In genomic region chr15:40124211-40124953, GRCm38 (mm10) we compare ENCODE assay signal across 18 mouse cellular contexts. TPM values are rescaled to one million over a fixed set of nuclear protein-coding genes. Genes with fewer than 3 reads are reported as not detected.
DNase-seq lines count a peak whose midpoint lies in the region; ATAC-seq and TF ChIP-seq lines count a peak whose summit lies in the region.
"Had no signal": no experiment of that assay in that cellular context is flagged by ENCODE, and none has a peak within 500 bp of the region (broad histone marks: within the 10 kb centered on the region; RNA-seq: fewer than 3 reads in every experiment).

No protein-coding gene starts in this region.

- no peaks in the 10 kb centered on the region for H3K9me3 ChIP-seq in heart, embryonic 12.5 days (replicated peaks)
- H3K9me3 ChIP-seq in midbrain, postnatal 0 days (ENCODE audit: low read length) = no peaks in the 10 kb centered on the region
- H3K9me3 ChIP-seq in midbrain, embryonic 15.5 days = no peaks in the 10 kb centered on the region
- no peaks in the 10 kb centered on the region for H3K9me3 ChIP-seq in hindbrain, embryonic 11.5 days (ENCODE audit: control insufficient read depth, low read length)
- H3K9me3 ChIP-seq: embryonic facial prominence, embryonic 13.5 days; kidney, embryonic 15.5 days; liver, embryonic 12.5 days; midbrain, embryonic 10.5 days had no signal

- no peaks in the 10 kb centered on the region for H3K27me3 ChIP-seq in heart, embryonic 12.5 days (replicated peaks)
- H3K27me3 ChIP-seq in midbrain, postnatal 0 days (ENCODE audit: insufficient read depth, low read length) = no peaks in the 10 kb centered on the region
- no peaks in the 10 kb centered on the region for H3K27me3 ChIP-seq in midbrain, embryonic 15.5 days (replicated peaks)
- no peaks in the 10 kb centered on the region for H3K27me3 ChIP-seq in hindbrain, embryonic 11.5 days (ENCODE audit: control insufficient read depth, insufficient read depth, low read length)
- H3K27me3 ChIP-seq: embryonic facial prominence, embryonic 13.5 days; kidney, embryonic 15.5 days; liver, embryonic 12.5 days had no signal

- H3K36me3 ChIP-seq in heart, embryonic 12.5 days = no peaks in the 10 kb centered on the region
- no peaks in the 10 kb centered on the region for H3K36me3 ChIP-seq in midbrain, postnatal 0 days (ENCODE audit: insufficient read depth, low read length)
- H3K36me3 ChIP-seq in midbrain, embryonic 15.5 days (replicated peaks) = no peaks in the 10 kb centered on the region
- H3K36me3 ChIP-seq in hindbrain, embryonic 11.5 days (ENCODE audit: control insufficient read depth, insufficient read depth, low read length) = no peaks in the 10 kb centered on the region
- H3K36me3 ChIP-seq: embryonic facial prominence, embryonic 13.5 days; kidney, embryonic 15.5 days; liver, embryonic 12.5 days; midbrain, embryonic 10.5 days had no signal

- no peak for ATAC-seq in heart, embryonic 12.5 days (ENCODE audit: insufficient number of reproducible peaks, low FRiP score)
- ATAC-seq in midbrain, postnatal 0 days (ENCODE audit: low FRiP score) = no peak
- ATAC-seq in midbrain, embryonic 15.5 days (replicated peaks) = no peak
- ATAC-seq in hindbrain, embryonic 11.5 days (ENCODE audit: low FRiP score) = peak; percentile 54; the same call in 1 of the 2 replicates
- ATAC-seq: forebrain, embryonic 14.5 days; liver, embryonic 12.5 days had no signal

- no peak overlapping the region for H3K9ac ChIP-seq in heart, embryonic 12.5 days
- H3K9ac ChIP-seq in midbrain, postnatal 0 days (replicated peaks; ENCODE audit: low read length, poor library complexity, severe bottlenecking) = no peak overlapping the region
- no peak overlapping the region for H3K9ac ChIP-seq in midbrain, embryonic 15.5 days
- H3K9ac ChIP-seq in hindbrain, embryonic 11.5 days (ENCODE audit: low read depth, low read length) = no peak overlapping the region
- H3K9ac ChIP-seq: embryonic facial prominence, embryonic 13.5 days; kidney, embryonic 15.5 days; liver, embryonic 12.5 days had no signal

- H3K4me2 ChIP-seq in heart, embryonic 12.5 days = no peak overlapping the region
- H3K4me2 ChIP-seq in midbrain, postnatal 0 days (ENCODE audit: low read depth, low read length, poor library complexity, severe bottlenecking) = no peak overlapping the region
- H3K4me2 ChIP-seq in midbrain, embryonic 15.5 days = no peak overlapping the region
- H3K4me2 ChIP-seq in hindbrain, embryonic 11.5 days (replicated peaks; ENCODE audit: low read depth, low read length) = no peak overlapping the region
- H3K4me2 ChIP-seq: embryonic facial prominence, embryonic 13.5 days; kidney, embryonic 15.5 days; liver, embryonic 12.5 days had no signal

- H3K4me1 ChIP-seq in heart, embryonic 12.5 days (replicated peaks) = peaks cover 15% of the 10 kb centered on the region
- H3K4me1 ChIP-seq in midbrain, postnatal 0 days (ENCODE audit: insufficient read depth, low read length) = no peaks in the 10 kb centered on the region
- H3K4me1 ChIP-seq in midbrain, embryonic 15.5 days = no peaks in the 10 kb centered on the region
- no peaks in the 10 kb centered on the region for H3K4me1 ChIP-seq in hindbrain, embryonic 11.5 days (replicated peaks; ENCODE audit: control insufficient read depth, insufficient read depth, low read length)
- H3K4me1 ChIP-seq: embryonic facial prominence, embryonic 13.5 days; kidney, embryonic 15.5 days; liver, embryonic 12.5 days; midbrain, embryonic 10.5 days had no signal

- H3K4me3 ChIP-seq in heart, embryonic 12.5 days = no peak overlapping the region
- no peak overlapping the region for H3K4me3 ChIP-seq in midbrain, postnatal 0 days (ENCODE audit: low read depth, low read length)
- H3K4me3 ChIP-seq in midbrain, embryonic 15.5 days = no peak overlapping the region
- no peak overlapping the region for H3K4me3 ChIP-seq in hindbrain, embryonic 11.5 days (ENCODE audit: low read depth, low read length)
- H3K4me3 ChIP-seq: embryonic facial prominence, embryonic 13.5 days; kidney, embryonic 15.5 days; left cerebral cortex, adult 2 months; liver, embryonic 12.5 days; midbrain, embryonic 10.5 days had no signal

- no peak overlapping the region for H3K27ac ChIP-seq in heart, embryonic 12.5 days (ENCODE audit: poor library complexity, severe bottlenecking)
- H3K27ac ChIP-seq in midbrain, postnatal 0 days (ENCODE audit: low read depth, low read length) = no peak overlapping the region
- H3K27ac ChIP-seq in midbrain, embryonic 15.5 days = no peak overlapping the region
- no peak overlapping the region for H3K27ac ChIP-seq in hindbrain, embryonic 11.5 days (ENCODE audit: low read depth, low read length)
- H3K27ac ChIP-seq: embryonic facial prominence, embryonic 13.5 days; kidney, embryonic 15.5 days; left cerebral cortex, adult 2 months; liver, embryonic 12.5 days; midbrain, embryonic 10.5 days had no signal

- 63% methylated on average over 9 of the region's 9 CpGs for WGBS in heart, embryonic 12.5 days
- 72% methylated on average over 9 of the region's 9 CpGs for WGBS in midbrain, postnatal 0 days
- WGBS in midbrain, embryonic 15.5 days = 70% methylated on average over 9 of the region's 9 CpGs
- 65% methylated on average over 9 of the region's 9 CpGs for WGBS in hindbrain, embryonic 11.5 days

- peak; percentile 97 for DNase-seq in heart, adult 11 months
- peak; percentile 71 for DNase-seq in midbrain, postnatal 0 days (ENCODE audit: low spot score)
- DNase-seq in hindbrain, embryonic 11.5 days (ENCODE audit: low spot score) = peak; percentile 39
- peak; percentile 27 for DNase-seq in retina, postnatal 1 day
- DNase-seq in ovary, postnatal 36 days (ENCODE audit: low spot score) = no peak
- DNase-seq in adrenal gland, postnatal 25 days = no peak
- DNase-seq: adrenal gland, adult 8-10 months; cerebellum, adult 11-12 months; thymus, postnatal 36 days had no signal

- no peak for TF ChIP-seq CTCF in midbrain, postnatal 0 days (IDR thresholded peaks at IDR 0.05)

RNA-seq across cellular contexts. Expression of gene 9330182O14Rik, which starts 9.8 kb away (rescaled TPM):
- not detected in 2 replicates for polyA plus RNA-seq in heart, embryonic 12.5 days (2016; fragmentation: Nextera tagmentation; extraction: Ambion mirVana)
- total RNA-seq in midbrain, postnatal 0 days (2014; rRNA removed) = not detected in 2 replicates
- not detected in 2 replicates for polyA plus RNA-seq in midbrain, postnatal 0 days (2015; fragmentation: Nextera tagmentation; extraction: Ambion mirVana)
- not detected in 2 replicates for polyA plus RNA-seq in midbrain, embryonic 15.5 days (2015; fragmentation: Nextera tagmentation; extraction: Ambion mirVana)
- not detected in 2 replicates for polyA plus RNA-seq in hindbrain, embryonic 11.5 days (2014; fragmentation: Nextera tagmentation; extraction: Ambion mirVana)
- total RNA-seq in adrenal gland, postnatal 25 days (2021) = 0.30 TPM in 1 of 2 replicates, not detected in the other
- total RNA-seq: left cerebral cortex, adult 2 months had no signal
- polyA plus RNA-seq: embryonic facial prominence, embryonic 13.5 days; forebrain, embryonic 14.5 days; heart, embryonic 14.5 days; kidney, embryonic 15.5 days; liver, embryonic 12.5 days; midbrain, embryonic 10.5 days had no signal

Comparison
In these comparisons a context has a peak if more than half of its experiments do, and no peak if none do; other contexts are left out.
1. DNase-seq: peak in heart, adult 11 months (single experiment), midbrain, postnatal 0 days (single experiment), hindbrain, embryonic 11.5 days (single experiment) and retina, postnatal 1 day (single experiment); none in ovary, postnatal 36 days (single experiment) and adrenal gland, postnatal 25 days (single experiment).